Mouse (Mus musculus): ENCODE data around the gene Ybx3.

Ybx3 gene

DNA sequence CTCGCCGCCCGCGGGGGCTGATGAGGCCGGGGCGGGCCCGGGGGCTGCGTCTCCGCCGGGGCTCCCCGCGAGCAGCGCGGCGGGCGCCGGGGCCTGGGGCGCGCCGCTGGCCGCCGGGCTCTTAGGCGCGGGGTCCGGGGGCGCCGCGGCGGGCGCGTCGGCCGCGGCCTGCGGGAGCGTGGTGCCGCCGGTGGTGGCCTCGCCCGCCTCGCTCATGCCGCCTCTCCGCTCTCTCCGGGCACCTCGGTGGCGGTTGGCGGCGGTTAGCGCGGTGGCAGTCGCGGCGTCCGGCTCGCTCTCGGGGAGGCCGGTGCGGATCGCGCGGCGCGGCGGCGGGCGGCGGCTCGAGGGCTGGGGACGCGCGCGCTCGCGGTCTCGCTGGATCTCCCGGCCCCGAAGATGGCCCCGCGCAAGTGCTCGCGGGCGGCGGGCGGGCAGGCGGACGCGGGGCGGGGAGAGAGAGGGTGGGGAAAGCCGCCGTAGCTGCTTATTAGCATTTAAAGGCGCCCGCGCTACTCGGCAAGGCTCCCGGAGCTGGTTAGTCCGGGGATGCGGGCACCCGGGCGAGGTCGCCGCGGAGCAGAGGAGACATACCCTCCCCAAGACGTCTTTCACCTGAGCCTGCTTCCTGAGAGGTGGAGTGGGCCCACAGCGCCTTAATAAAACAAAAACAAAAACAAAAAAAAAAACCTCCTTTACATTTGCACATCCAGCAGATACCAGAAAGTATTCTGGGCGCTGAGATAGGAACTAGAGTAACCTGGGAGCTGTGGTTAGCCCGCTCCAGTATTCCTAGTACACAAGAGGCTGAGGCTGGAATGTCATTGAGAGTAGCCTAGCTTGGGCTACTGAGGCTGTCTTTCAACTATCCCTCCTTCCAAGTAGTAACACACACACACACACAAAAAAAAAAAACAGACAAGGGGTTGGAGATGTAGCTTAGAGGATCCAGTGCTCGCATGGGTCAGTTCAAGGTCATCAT lies at the start of gene Ybx3:
Gene Ybx3 (minus strand): TSS at position 437 of the 982 bp plus-strand sequence.
- DNase-seq, result peak; percentile 86 to 91

DNA sequence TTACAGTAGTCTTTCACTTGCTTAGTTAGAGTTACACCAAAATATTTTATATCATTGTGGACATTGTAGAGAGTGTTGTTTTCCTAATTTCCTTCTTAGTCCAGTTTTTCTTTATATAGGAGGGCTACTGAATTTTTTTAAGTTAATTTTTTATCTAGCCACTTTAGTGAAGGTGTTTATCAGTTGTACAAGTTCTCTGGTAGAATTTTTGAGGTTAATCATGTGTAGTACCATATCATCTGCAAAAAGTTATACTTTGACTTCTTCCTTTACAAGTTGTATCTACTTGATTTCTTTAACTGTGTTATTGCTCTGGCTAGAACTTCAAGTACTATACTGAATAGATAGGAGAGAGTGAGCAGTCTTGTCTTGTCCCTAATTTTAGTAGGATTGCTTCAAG lies 48.4 kb upstream of the Ybx3 start:
- DNase-seq, result no peak

DNA sequence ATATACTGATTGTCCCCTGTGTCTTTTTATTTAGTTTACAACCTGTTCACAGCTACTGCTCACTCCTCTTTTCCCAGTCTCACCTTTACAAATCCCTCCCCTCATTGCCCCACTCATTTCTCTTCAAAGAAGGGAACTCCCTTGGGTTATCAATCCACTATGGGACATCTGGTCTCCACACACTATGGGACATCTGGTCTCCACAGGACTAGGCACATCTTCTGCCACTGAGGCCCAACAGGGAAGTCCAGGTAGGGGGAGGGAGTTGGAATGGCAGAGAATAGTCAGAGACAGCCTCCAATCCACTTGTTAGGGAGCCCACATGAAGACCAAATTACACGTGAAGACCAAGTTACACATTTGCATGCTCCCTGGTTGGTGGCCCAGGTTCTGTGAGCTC lies 45.8 kb upstream of the Ybx3 start:
- no peak for DNase-seq

DNA sequence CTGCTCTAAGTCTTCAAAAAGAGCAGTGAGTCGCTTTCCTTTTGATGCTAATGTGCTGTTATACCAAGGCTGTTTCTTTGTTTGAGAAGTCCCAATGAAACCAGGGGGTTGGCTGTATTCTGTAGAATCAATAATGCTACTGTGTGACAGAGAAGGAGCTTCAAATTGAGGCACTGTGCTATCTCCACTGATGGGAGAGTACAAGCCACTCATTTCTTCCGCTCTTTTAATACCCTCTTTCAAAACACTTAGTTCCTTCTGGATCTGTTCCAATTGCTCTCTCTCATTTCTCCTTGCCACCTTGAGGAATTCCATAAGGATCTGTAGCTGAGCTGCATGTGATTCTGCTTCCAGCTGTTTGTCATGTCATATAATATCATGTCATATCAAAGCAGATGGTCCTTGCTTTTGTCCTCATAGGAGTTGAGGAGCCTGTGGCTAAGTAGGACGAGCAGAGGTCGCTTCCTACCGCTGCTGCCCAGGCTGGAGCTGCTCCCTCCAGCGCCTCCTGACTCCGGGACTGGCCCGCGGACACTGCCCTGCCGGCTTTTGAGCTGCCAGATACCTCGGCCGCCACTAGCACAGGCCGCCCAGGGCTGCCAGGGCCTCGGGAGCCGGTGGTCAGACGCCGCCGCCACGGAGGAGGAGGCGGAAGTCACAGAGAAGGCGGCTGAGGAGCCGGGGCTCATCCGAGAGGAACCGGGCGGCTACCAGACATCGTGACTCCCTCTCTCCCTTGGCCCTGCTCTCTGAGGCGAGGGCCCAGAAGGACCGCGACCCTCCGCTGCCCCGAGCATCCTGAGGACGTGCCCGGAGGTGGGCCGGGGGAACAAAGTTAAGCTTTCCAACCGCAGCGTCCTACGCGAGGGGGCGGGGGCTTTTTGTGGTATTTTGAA lies 45.1 kb upstream of the Ybx3 start:
- DNase-seq, result peak in 1 of 2 experiments; percentile 22

DNA sequence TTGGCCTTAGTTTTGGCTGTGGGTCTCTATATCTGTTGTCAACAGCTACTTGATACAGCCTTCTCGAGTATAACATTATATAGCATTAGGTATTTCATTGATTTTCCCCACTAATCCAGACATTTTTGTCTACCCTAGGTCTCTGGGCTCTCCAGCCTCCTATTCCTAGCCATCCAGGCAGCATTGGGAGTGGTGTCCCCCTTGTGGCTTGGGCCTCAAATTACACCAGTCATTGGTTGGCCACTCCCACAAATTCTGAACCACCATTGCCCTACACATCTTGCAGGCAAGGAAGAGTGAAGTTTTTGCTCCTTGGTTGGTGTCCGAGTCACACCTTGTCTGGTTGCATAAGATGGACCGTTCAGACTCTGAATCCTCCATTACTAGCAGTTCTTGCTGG lies 33.3 kb upstream of the Ybx3 start:
- DNase-seq, result peak in 1 of 2 experiments; percentile 43

DNA sequence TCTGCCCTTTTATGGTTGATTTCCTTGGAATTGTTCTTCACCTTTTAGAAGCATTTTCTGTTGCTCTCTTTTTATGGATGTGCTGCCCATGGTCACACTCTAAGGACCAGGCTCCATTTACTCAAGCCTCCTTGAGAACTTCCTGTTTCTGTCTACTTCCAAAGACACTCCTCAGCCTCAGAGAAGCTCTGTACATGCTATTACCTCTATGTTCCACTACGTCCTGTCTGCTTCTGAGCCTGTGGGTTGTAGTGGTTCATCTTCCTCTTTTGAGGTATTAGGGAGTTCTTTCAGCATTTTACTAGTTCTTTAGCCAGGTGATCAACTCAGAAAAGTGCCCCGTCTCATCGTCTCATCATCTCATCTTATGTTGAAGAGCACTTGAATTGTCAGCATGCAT lies 31.3 kb upstream of the Ybx3 start:
- no peak for DNase-seq

DNA sequence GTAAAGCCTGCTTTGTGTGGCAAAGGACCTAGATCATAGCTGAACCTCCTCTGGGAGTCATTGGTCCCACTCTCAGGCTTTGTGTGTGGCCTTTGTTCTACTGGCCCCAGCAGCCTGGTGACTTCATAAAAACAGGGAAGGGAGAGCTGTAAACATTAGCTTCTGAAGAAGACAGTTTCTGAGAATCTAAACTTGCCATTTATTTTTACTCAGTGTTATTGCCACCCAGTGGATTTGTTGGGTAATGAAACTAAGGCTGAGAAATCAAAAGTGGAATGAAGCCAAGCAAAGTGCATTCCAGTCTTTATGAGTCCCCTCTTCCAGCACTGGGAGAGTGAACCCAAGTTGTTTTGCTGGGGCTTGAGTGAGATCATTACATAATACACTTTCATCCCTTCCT lies 30.5 kb upstream of the Ybx3 start:
- peak; percentile 51 for DNase-seq

DNA sequence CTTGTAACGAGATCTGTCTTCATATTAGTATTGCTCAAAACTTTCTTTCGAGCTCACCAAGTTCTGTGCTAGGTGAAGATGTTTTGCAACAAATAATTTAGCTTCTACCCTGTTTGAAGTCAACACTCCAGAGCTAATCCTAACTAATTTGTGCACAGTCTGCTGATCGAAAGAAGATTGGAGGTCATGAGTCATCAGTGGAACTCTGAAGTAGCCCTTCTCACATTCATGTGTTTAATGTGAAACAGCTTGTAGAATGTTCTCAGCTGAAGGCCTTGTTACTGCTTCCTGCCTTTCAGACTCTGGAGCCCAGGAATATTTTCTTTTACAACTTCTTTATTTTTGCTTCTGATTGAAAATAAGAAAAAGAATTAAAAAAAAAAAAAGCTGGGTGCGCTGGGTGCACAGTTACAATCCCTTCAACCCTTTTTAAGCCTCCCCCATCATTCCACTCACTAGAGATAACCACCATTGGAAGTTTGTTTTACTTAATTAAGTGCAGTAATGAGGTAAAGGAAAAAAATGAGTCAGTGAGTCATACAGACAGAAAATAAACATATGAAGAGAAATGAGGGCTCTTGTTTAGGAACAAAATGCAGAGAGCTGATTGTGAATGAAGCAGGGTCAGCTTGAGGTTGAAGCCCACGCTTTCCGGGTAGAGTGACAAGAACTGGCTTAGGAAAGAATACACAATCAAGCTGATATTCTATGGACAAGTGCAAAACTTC lies 23.0 kb upstream of the Ybx3 start:
- no peak for DNase-seq

DNA sequence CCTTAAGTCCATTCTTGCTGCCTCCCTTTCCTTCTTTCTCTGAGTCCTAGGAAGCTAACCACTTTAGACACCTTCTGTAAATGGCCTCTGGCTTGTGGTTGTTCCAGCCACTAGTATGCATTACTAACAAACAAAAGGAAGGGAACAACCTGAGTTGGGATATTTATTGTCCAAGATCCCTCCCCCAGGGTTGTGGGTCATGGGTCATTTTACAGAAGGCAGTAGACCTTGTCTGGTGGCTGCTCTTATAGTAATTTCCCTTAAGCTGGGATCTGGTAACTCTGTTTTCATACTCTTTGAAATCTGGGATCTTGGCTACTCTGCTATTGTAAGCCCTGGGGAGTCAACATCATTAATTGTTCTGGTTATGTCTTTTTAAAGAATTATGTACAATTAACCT lies 18.7 kb upstream of the Ybx3 start:
- DNase-seq, result no peak

DNA sequence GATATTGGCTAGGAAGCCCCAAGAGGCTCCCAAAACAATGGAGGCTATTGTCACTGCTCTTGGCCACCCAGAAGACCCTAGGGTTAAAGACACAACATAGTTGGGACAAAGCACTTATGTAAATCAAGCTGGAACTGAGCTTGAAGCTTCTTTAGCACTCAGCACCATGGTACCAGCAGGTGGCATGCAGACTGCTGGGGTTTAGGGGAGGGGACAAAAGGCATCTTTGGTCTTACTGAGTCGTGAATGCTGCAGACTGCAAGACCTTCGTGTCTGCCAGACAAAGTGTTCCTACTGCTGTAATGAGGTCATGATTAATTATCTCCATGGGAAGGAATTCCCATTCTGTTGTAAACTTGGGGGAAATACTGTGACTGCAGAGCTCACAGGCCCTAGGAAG lies 17.6 kb upstream of the Ybx3 start:
- DNase-seq, result no peak

DNA sequence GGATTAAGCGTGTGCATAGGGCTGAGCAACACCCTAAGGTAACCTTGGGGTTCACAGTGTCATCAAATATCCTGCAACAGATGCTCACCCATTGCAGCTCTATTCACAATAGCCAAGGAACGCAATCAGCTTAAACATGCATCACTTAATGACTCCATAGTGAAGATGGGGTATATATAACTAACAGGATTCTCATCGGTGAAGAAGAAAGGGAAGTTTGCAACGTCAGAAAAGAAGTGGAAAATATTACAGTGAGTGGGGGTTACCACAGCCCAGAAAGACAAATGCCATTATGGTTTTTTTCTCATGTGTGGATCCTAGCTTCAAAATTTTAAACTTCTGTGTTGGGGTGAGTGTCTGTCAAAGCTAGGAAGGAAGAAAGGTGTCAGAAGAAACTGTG lies 16.9 kb upstream of the Ybx3 start:
- DNase-seq, result no peak

DNA sequence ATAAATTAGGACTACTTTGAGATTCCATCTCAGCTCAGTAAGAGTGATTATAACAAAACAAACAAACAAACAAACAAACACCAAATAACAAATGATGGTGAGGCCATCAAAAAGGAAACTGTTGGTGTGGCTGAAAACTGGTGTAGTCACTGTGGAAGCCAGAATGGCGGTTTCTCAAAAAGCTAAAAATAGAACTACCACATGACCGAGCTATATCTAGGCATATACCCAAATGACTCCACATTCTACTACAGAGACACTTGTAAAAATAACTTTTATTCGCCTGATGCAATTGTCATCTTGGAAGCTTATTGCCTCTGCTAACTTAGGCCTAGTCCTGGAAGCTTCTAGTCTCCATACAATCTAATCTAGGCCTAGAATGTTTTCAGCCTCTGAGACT lies 16.0 kb upstream of the Ybx3 start:
- no peak for DNase-seq

DNA sequence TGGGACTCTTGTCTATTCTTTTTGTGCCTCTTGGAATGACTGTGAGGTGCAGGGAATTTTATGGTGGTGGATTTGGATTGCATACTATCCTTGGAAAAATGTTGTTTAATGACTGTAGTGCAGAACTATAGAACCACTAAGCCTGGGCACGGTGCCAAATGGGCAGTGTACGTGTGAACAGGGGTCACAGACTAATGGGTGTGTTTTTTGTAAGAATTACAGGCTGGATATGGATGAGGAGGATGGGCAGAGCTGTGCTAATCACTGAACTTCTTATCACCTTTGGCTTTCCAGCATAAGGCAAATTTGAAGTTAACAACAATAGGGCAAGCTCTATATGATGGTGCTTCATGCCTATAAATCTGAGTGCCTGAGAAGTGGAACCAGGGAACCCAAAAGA lies 14.8 kb upstream of the Ybx3 start:
- DNase-seq, result no peak

DNA sequence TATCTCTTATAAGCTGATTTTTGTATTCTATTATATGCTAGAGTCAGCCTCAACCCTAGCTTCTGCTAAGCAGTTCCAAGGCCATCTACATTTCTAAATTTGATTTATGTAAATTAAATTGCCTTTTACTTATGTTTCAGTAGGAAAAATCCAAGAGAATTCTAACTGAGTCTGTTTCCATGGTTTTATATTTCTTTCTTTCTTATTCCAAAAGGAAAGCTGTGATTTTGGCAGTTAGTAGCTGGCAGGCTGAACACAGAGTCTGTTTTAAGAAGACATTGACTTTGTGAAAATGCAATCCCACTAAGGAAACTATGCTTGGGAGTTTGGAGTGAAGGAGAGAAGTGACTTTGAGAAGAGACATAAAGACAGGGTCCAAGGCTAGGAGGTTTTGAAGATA lies 14.3 kb upstream of the Ybx3 start:
- no peak for DNase-seq

DNA sequence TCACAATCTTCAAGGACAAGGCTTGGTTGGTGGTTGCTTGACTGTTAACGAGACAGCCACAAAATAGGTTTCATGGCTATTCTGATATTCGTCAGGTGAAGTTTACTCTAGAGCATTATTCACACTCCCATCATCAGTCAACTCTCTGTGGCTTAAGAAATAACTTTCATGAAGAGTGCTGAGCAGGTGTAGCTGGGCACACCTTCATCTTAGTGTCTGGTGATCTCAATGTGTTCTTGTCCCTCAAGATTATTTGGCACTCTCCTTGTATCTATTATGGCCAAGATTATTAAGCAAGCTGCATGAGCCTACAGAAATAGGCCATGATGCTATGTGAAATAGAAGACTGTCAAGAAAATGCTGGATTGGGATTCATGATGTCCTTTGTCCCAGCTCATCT lies 13.0 kb upstream of the Ybx3 start:
- DNase-seq, result no peak

DNA sequence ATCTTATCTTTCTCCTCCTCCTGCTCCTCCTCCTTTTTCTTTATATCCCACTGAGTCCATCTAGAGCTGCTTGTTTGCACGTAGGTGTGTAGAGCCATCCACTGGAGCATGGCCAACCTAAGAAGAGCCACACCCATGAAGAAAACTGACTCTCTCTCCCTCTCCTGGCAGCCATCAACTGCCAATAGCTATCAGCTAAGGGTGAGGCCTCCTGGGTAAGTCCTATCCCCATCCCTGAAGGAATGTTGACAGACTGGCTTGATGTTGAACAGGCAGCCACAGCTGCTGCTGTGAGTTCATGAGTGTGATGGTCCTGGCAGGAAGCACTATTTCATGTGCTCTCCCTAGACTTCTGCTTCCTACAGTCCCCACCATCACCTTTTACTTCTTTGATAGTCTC lies 8.4 kb upstream of the Ybx3 start:
- DNase-seq, result no peak

DNA sequence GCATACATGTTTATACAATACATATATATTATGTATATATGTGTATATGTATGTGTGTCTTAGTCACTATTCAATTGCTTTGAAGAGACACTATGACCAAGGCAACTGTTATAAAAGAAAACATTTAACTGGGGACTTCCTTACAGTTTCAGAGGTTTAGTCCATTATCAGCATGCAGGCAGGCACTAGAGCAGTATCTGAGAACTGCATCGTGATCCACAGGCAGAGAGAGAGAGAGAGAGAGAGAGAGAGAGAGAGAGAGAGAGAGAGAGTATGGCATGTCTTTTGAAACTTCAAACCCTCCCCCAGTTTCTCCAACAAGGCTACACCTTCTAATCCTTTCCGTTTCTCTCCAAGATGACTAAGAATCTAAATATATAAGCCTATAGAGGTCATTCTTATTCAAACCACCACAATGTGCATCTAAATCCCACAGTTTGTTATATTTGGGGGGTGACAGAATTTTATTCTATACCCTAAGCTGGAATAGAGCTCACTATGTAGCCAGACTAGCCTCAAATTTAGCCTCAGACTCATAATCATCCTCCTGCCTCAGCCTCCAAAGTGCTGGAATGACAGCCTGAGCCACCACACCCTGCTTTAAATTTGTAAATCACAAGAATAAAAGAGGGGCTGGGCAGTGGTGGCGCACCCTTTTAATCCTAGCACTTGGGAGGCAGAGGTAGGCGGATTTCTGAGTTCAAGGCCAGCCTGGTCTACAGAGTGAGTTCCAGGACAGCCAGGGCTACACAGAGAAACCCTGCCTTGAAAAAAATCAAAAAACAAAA lies 5.8 kb upstream of the Ybx3 start:
- DNase-seq, result no peak

DNA sequence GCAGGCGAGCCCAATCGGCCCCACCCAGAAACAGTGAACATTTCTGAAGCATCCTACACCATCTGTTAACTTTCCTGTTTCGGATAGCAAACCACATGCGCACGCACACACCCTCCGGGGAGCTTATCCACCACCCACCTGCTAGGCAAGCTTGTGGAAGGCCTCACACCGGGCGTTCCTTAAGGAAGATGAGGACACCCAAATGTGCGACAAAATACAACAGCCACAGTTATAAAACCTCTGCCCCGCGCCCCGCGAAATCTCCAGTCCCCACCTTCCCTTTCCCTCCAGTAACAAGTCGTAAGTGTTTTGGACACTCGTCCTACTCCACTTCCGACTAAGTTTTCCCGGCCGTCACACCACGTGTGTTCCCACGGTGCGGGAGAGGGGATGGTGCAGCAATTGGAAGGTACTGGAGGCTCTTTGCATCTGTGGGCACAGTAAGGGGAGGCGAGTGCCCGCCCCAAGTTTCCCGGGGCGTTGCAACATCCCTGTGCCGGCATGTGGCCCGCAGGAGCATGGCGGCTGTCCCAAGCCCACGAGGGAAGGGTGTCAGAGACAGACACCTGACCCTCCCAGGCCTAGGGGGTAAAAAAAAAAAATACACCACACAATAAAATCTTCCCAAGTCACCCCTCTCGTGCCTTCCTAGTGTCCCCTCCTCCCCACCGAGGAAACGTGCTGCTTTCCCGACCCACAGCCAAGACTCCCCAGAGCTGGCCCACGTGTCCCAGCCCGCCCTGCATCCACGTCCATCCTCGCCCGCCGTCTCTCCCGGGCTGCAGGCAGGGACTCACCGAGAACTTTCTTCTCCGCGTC lies 846 bp downstream of the Ybx3 start:
- peak; percentile 68 for DNase-seq

DNA sequence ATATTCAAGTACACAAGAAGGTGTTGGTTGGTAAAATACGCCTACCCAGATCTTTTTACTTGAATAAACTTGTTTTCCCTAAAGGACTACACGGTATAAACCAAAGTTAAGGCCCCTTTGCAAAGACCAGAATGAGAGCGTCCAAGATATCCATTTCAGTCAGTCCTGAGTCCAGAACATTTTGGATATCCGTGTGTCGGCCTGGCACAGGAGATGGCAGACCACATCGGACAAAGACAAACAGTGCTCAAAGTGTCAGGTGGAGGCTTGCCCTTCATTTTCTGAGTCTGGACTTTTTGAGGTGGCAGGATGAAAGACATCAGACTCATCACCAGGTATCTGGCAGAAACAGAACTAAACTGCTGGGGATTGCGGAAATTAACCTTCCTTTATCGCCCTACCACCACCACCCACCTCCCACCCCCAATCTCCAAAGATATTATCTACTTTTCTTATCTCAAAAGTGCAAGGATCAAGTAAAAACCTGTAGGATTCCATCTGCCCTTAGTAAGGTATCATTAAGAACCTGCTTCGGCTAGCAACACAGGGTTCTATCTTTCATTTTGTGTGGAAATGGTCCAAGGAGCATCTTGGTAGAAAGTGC lies 1.8 kb downstream of the Ybx3 start:
- DNase-seq, result no peak

DNA sequence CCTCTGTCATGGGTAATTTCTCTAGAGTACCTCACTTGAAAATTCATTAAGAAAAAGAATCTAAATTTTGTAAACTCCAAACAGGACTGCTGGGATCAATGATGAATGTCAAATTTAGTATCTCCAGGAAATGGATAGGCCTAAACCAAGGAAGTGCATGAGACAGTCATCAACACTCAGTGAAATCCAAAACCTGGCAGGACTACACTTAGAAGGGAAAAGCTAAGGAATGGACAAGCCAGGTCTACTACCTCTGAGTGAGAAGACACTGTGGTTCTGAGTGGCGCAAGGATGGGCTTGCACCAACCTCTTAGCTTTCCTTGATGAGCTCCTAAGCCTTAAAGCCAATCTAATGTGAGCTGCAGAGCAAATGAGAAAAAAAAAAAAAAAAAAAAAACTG lies 2.8 kb downstream of the Ybx3 start:
- no peak for DNase-seq

Data from lung, postnatal 4 days (tissue).